Mouse (Mus musculus) E14TG2a.4 (cell line): ENCODE results near the gene Teddm1b.

Experiments used
- H3K27me3 ChIP-seq: 2 replicates; pipeline ENCODE4 v1.6.1; 2014; ENCODE audit warnings: low read length, control low read depth; ENCODE audit not compliant: insufficient read depth
- H3K36me3 ChIP-seq: 2 replicates; pipeline ENCODE4 v1.6.1; 2014; ENCODE audit warnings: low read length, control low read depth; ENCODE audit not compliant: insufficient read depth
- H3K4me1 ChIP-seq: replicated peaks from 2 replicates; pipeline ENCODE4 v1.6.1; 2014; ENCODE audit warnings: low read depth, low read length, control low read depth
- H3K4me3 ChIP-seq: replicated peaks from 2 replicates; pipeline ENCODE4 v1.5.1; 2014; ENCODE audit warnings: mild to moderate bottlenecking, low read length
- H3K9me3 ChIP-seq: 2 replicates; pipeline ENCODE4 v1.6.1; 2014; ENCODE audit warnings: low read length, control low read depth
- CTCF ChIP-seq: conservative IDR thresholded peaks from 2 replicates; pipeline ENCODE4 v1.5.1; 2014; ENCODE audit warnings: low read length
- NANOG ChIP-seq: IDR thresholded peaks from 2 replicates; pipeline ENCODE4 v1.6.1; 2014; ENCODE audit warnings: borderline replicate concordance, low read length, mixed read lengths
- POU5F1 ChIP-seq: IDR thresholded peaks from 2 replicates; pipeline ENCODE4 v1.6.1; 2014; ENCODE audit warnings: low read length, borderline replicate concordance

Teddm1b gene

DNA sequence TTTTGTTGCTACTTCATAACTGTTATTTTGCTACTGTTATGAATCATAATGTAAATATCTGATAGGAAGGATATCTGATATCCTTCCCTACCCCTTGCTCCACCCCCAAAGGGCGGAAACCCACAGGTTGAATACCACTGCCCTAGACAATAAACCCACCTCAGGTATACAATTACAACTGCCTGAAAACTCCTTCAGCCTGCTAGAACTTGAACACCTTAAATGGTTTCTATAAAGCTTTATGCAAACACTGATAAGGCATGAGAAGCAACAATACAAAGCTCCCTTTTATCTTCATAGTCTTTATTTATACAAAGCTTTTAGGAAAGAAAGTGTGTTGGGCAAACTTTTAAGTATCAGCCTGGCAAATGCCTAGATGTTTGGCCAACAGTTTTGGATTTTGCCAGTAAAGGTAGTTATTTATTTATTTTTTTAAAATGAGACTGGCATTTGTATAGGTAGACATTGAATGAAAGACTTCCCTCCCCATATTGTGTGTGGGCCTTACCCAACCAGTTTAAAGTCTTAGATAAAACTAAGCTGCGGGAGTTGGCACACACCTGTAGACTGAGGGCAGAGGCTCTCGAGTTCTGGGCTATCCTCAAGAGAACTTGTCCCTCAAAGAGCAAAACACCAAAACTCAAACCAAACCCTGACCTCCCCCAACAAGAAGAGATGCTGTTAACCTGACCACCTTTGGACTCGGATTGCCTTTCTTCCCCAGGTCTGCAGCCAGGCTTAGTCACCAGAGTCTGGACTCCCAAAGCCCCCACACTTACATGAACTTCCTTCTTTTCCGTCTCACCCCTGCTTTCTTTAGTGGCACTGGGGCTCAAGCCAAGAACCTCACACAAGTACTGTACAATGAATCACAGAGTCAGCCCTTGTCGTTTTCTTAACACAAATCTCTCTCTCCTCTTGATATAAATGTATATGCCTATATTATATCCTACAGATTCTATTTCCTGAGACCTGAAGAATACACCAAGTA, 50.5 kb downstream of the Teddm1b start:
- no peaks in the 10 kb centered on the region for H3K36me3 ChIP-seq
- no peak overlapping the region for H3K4me3 ChIP-seq
- H3K9me3 ChIP-seq, result peaks cover 17% of the 10 kb centered on the region
- no peak for TF ChIP-seq POU5F1
- no peak for TF ChIP-seq CTCF
- TF ChIP-seq NANOG, result no peak
- no peaks in the 10 kb centered on the region for H3K27me3 ChIP-seq
- H3K4me1 ChIP-seq, result peaks cover 15% of the 10 kb centered on the region
